ENCODE assay signal across 1 mouse cellular context in genomic region chr7:24850162-24850561, GRCm38 (mm10).
TF ChIP-seq lines count a peak whose summit lies in the region.

No protein-coding gene starts in this region.

TF ChIP-seq in CH12.LX, 34 proteins besides CTCF, POLR2A, EP300 and RAD21:
- TF ChIP-seq TCF12 (IDR thresholded peaks at IDR 0.05; ENCODE audit: low read depth, low read length): peak; percentile 62; the same call in 1 of the 2 replicates
- no peak for TF ChIP-seq JUND (conservative IDR thresholded peaks at IDR 0.05; ENCODE audit: low read depth, low read length)
- no peak for TF ChIP-seq USF2 (conservative IDR thresholded peaks at IDR 0.05; ENCODE audit: low read depth, low read length)
- TF ChIP-seq SIN3A (IDR thresholded peaks at IDR 0.05; ENCODE audit: low read length): peak; percentile 65; the same call in 1 of the 2 replicates
- TF ChIP-seq MEF2A (IDR thresholded peaks at IDR 0.05; ENCODE audit: borderline replicate concordance, low read depth, low read length): no peak
- TF ChIP-seq BHLHE40 (IDR thresholded peaks at IDR 0.05; ENCODE audit: low read depth, low read length): peak; percentile 86
- peak; percentile 94 for TF ChIP-seq MYC (IDR thresholded peaks at IDR 0.05; ENCODE audit: low read depth, low read length)
- TF ChIP-seq POLR2AphosphoS2 (IDR thresholded peaks at IDR 0.05; ENCODE audit: low read depth, low read length): no peak
- no peak; the same call in 1 of the 2 replicates for TF ChIP-seq CHD2 (IDR thresholded peaks at IDR 0.05; ENCODE audit: low read length)
- no peak for TF ChIP-seq NELFE (IDR thresholded peaks at IDR 0.05; ENCODE audit: low read depth, low read length)
- peak; percentile 47; the same call in 1 of the 2 replicates for TF ChIP-seq TBP (conservative IDR thresholded peaks at IDR 0.05; ENCODE audit: low read depth, low read length)
- TF ChIP-seq ETS1 (conservative IDR thresholded peaks at IDR 0.05; ENCODE audit: low read depth, low read length): peak; percentile 87
- peak; percentile 33; the same call in 1 of the 2 replicates for TF ChIP-seq MAZ (IDR thresholded peaks at IDR 0.05; ENCODE audit: low read depth, low read length)
- no peak for TF ChIP-seq CHD1 (IDR thresholded peaks at IDR 0.05; ENCODE audit: low read depth, low read length)
- no peak for TF ChIP-seq E2F4 (IDR thresholded peaks at IDR 0.05; ENCODE audit: insufficient replicate concordance, low read depth, low read length)
- TF ChIP-seq ZNF384 (IDR thresholded peaks at IDR 0.05; ENCODE audit: low read depth, low read length): no peak
- no peak for TF ChIP-seq ZMIZ1 (IDR thresholded peaks at IDR 0.05; ENCODE audit: low read depth, low read length)
- TF ChIP-seq PAX5 (IDR thresholded peaks at IDR 0.05; ENCODE audit: low read length): no peak
- no peak; the same call in 1 of the 2 replicates for TF ChIP-seq MXI1 (IDR thresholded peaks at IDR 0.05; ENCODE audit: low read depth, low read length)
- TF ChIP-seq MAX (IDR thresholded peaks at IDR 0.05; ENCODE audit: low read length): 0 out of 2 replicates have a peak, but pooled peaks have one; percentile 50
- no peak for TF ChIP-seq KAT2A (IDR thresholded peaks at IDR 0.05; ENCODE audit: insufficient replicate concordance, low read length)
